Mouse (Mus musculus) olfactory bulb, adult 2 months (tissue): Measurements from ENCODE around the gene Hist2h2bb.

Experiments used
- CTCF ChIP-seq: fragments of 200-500 bp; IDR thresholded peaks from 2 replicates; pipeline ENCODE4 v1.5.1; 2012; ENCODE audit warnings: low read depth, mild to moderate bottlenecking, low read length, moderate library complexity; ENCODE audit not compliant: insufficient read depth
- POLR2A ChIP-seq: fragments of 200-500 bp; IDR thresholded peaks from 2 replicates; pipeline ENCODE4 v1.6.1; 2012; ENCODE audit warnings: mild to moderate bottlenecking, low read depth, low read length, moderate library complexity; ENCODE audit not compliant: insufficient read depth

GRCm38 (mm10) chr3:96222774-96223173, 46.8 kb upstream of the Hist2h2bb start:
- TF ChIP-seq POLR2A (no peak), CTCF (no peak)
